Mouse (Mus musculus) liver, embryonic 15.5 days (tissue): ENCODE results near the gene Otud7b. TPM values are rescaled to one million over a fixed set of nuclear protein-coding genes. Genes with fewer than 3 reads are reported as not detected.

ENCODE experiments used
- ATAC-seq: fragments of 200-750 bp; cut with Nextera tagmentation; 2 replicates; pipeline ENCODE4 v1.8.0; 2017; ENCODE audit warnings: moderate number of reproducible peaks, mild to moderate bottlenecking, moderate library complexity; ENCODE audit not compliant: insufficient read depth
- H3K27ac ChIP-seq: fragments of 300-500 bp; sonication (generic); replicated peaks from 2 replicates; pipeline ENCODE4 v1.5.1; 2015; ENCODE audit warnings: mild to moderate bottlenecking, inconsistent platforms
- H3K27me3 ChIP-seq: fragments of 300-500 bp; sonication (generic); 2 replicates; pipeline ENCODE4 v1.6.1; 2015; ENCODE audit warnings: mild to moderate bottlenecking, inconsistent platforms
- H3K36me3 ChIP-seq: fragments of 300-500 bp; sonication (generic); replicated peaks from 2 replicates; pipeline ENCODE4 v1.6.1; 2015; ENCODE audit warnings: moderate library complexity, mild to moderate bottlenecking, inconsistent platforms
- H3K4me1 ChIP-seq: fragments of 300-500 bp; sonication (generic); replicated peaks from 2 replicates; pipeline ENCODE4 v1.6.1; 2015; ENCODE audit warnings: inconsistent platforms
- H3K4me2 ChIP-seq: fragments of 300-500 bp; sonication (generic); 2 replicates; pipeline ENCODE4 v1.6.1; 2015; ENCODE audit warnings: moderate library complexity, mild to moderate bottlenecking, inconsistent platforms
- H3K4me3 ChIP-seq: fragments of 300-500 bp; sonication (generic); replicated peaks from 2 replicates; pipeline ENCODE4 v1.5.1; 2015; ENCODE audit warnings: mild to moderate bottlenecking, inconsistent platforms
- H3K9ac ChIP-seq: fragments of 300-500 bp; sonication (generic); 2 replicates; pipeline ENCODE4 v1.6.1; 2015; ENCODE audit warnings: moderate library complexity, mild to moderate bottlenecking, inconsistent platforms
- H3K9me3 ChIP-seq: fragments of 300-500 bp; sonication (generic); replicated peaks from 2 replicates; pipeline ENCODE4 v1.6.1; 2016; ENCODE audit warnings: inconsistent platforms
- WGBS: fragments of 180-500 bp; shearing (Covaris S2); methylation state at CpG from one replicate; pipeline ENCODE4 v1.1.7; 2015; ENCODE audit warnings: mixed read lengths; ENCODE audit not compliant: insufficient replicate concordance; 5-methylcytosine and 5-hydroxymethylcytosine counted together
- polyA plus RNA-seq: library from polyadenylated mRNA; unstranded; fragments of >200 nt; fragmentation: Nextera tagmentation; extraction: Ambion mirVana; gene quantifications from 2 replicates; pipeline ENCODE4 v1.2.1, GENCODE M21; 2015

Gene Otud7b
- polyA plus RNA-seq, 1 experiment from 2014 or later, result 12.0 TPM

DNA sequence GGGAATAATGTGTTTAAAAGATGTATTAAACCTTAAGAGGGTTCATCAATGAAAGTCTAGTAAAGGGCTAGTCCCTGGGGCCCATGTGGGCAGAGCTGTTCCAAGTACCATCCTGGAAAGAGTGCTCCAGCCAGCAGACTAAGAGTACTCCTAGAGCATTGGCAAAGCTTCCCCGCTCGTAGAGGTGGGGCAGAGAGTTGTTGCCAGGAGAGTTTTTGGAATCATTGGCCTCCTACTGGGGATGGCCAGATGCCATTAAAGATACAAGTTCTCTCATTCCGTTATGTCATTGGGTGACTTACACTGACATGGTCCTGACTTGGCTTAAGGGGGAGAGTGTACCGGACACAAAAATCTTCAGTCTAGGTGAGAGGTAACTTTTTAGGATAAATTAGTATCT is 75.2 kb downstream of the Otud7b start:
- no peaks in the 10 kb centered on the region for H3K9me3 ChIP-seq
- ATAC-seq, result no peak
- 74% methylated on average over 4 of the region's 4 CpGs for WGBS
- H3K9ac ChIP-seq, result no peak overlapping the region
- no peak overlapping the region for H3K4me3 ChIP-seq
- H3K36me3 ChIP-seq, result peaks cover 41% of the 10 kb centered on the region
- H3K4me1 ChIP-seq, result peaks cover 22% of the 10 kb centered on the region
- H3K27ac ChIP-seq, result no peak overlapping the region
- peaks cover 40% of the 10 kb centered on the region for H3K27me3 ChIP-seq
- H3K4me2 ChIP-seq, result no peak overlapping the region

DNA sequence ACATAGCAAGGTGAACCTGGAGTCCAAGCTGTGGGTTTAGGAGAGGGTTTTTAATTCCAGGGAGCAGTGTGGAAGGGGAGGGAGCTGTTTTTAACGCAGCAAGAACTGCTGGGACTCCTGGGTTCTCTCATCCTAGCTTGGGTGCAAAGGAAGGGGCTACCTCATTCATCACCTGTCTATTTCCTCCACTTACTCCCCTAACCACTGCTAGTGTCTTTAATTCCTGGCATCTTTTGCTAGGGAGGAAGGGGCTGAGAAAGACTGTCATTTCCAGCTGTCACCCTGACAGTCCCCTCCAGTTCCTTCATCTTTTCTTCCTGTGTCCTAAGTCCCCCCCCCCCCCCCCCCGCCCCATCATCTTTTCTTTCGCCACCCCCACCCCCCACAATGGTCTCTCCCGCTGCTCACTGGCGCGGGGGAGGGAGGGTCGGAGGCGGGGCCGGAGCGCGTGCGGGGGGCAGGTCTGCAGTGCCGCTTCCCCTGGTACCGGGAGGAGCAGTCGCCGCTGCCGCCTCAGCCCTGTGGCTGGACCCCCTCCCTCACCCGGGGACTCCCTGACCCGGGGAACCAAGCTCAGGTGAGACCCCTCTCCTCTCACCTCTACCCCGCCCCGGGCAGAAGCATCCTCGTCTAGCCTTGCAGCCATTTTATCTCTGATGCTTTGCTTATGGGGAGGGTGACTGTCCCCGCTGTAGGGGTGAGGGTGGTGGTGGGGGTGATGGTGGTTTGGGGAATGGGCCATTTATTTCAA is 76.6 kb downstream of the Otud7b start, which contains the start of gene Sv2a:
Gene Sv2a (plus strand): TSS at position 425 of the 751 bp plus-strand sequence.
- Histone ChIP-seq H3K36me3 (peaks cover 28% of the 10 kb centered on the region), H3K9me3 (no peaks in the 10 kb centered on the region), H3K4me3 (peak within 1 kb of the TSS; percentile 45), H3K9ac (no peak within 1 kb of the TSS), H3K4me1 (peaks cover 14% of the 10 kb centered on the region), H3K27ac (no peak within 1 kb of the TSS), H3K27me3 (peaks cover 46% of the 10 kb centered on the region), H3K4me2 (peak within 1 kb of the TSS; percentile 67)
- WGBS, result 1% methylated on average over 22 of the region's 23 CpGs
- ATAC-seq, result no peak

DNA sequence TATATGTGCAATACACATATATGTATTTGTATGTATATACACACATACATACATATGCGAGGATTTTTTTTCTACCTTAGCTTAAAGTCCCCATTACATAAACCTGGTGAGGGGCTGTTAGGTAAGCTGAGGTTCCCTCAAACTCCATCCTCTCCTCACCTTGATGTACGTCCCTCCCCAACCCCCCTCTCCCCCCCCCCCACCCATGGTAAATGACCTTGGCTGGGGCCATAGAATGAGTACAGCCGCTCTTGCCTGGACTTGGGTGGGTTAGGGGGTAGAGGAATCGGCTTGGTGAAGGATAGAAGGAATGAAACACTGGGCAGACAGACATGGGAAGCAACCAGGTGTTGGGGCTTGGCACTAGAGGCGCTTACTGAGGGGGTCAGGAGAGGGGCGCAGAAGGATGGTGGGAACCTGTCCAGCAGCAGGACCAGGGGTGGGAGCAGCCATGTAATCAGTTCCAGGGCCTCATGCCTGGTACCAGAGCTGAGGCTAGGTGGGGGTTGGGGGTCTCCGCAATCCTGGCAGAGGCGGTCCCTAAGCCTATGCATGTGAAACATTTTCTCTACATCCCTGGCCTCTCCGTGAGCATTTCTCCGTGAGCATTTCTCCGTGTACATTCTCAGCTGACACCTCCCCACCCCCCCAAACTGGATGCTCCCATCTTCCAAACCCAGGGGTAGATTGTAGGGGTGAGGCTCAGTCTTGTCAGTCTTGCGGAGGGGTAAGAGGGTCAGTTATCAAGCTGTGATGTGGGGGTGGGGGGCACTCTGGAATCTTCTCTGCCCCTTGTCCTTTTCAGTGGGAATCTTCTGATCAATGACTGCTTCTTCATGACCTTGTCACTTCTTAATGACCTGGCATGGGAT is 77.4 kb downstream of the Otud7b start:
- no peak overlapping the region for H3K4me3 ChIP-seq

DNA sequence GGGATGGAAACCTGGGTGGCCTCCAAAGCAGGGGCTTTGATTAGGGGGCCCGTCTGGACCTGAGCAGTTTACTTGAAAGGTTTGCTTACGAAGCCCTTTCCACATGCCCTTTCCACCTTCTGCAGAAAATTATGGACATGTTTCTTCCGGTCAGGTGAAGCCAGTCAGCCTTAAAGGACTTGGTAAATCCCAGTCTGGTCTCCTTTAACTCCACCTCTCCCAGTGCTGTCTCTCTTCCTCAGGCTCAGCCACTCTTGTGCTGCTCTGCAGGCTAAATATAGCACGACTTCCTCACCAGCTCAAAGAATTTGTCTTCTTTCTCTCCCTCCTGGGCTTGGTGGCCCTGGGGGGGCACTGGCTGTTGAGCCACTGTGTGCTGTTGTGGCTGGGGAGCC is 78.1 kb downstream of the Otud7b start:
- H3K27me3 ChIP-seq, result peaks cover 51% of the 10 kb centered on the region
- H3K4me3 ChIP-seq, result no peak overlapping the region
- WGBS, result 23% methylated on average over 4 of the region's 4 CpGs
- no peak overlapping the region for H3K4me2 ChIP-seq
- H3K36me3 ChIP-seq, result peaks cover 15% of the 10 kb centered on the region
- H3K9me3 ChIP-seq, result no peaks in the 10 kb centered on the region
- no peak overlapping the region for H3K27ac ChIP-seq
- H3K9ac ChIP-seq, result no peak overlapping the region
- H3K4me1 ChIP-seq, result peaks cover 12% of the 10 kb centered on the region
- ATAC-seq, result no peak

More for the DNA sequence above, 77.4 kb downstream of the Otud7b start:
- ATAC-seq, result no peak
- H3K4me2 ChIP-seq, result peak overlapping the region; percentile 67
- H3K9ac ChIP-seq, result no peak overlapping the region
- no peaks in the 10 kb centered on the region for H3K9me3 ChIP-seq
- H3K27ac ChIP-seq, result no peak overlapping the region
- peaks cover 48% of the 10 kb centered on the region for H3K27me3 ChIP-seq
- H3K4me1 ChIP-seq, result peaks cover 12% of the 10 kb centered on the region
- H3K36me3 ChIP-seq, result peaks cover 19% of the 10 kb centered on the region
- 44% methylated on average over 12 of the region's 12 CpGs for whole genome bisulfite sequencing

DNA sequence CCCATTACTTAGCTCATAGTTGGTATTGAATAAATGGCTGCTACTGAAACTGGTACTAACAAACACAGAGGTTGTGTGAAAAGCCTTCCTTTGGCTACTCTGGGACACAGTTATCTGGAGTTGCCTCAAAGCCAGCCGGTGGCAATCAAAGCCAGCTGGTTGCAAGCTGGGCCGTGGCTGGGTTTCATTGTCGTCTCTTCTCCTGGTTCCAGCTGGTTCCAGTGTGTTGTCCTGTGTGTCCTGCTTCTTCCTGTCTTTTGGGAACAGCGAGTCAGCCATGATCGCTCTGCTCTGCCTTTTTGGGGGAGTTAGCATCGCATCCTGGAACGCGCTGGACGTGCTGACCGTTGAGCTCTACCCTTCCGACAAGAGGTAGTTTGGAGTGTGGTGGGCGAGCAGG is 88.7 kb downstream of the Otud7b start:
- Histone ChIP-seq H3K4me2 (no peak overlapping the region), H3K9ac (no peak overlapping the region), H3K27ac (no peak overlapping the region), H3K9me3 (no peaks in the 10 kb centered on the region), H3K4me1 (peaks cover 20% of the 10 kb centered on the region), H3K4me3 (no peak overlapping the region), H3K27me3 (peaks cover 19% of the 10 kb centered on the region), H3K36me3 (no peaks in the 10 kb centered on the region)
- 61% methylated on average over 12 of the region's 12 CpGs for WGBS
- no peak for ATAC-seq

DNA sequence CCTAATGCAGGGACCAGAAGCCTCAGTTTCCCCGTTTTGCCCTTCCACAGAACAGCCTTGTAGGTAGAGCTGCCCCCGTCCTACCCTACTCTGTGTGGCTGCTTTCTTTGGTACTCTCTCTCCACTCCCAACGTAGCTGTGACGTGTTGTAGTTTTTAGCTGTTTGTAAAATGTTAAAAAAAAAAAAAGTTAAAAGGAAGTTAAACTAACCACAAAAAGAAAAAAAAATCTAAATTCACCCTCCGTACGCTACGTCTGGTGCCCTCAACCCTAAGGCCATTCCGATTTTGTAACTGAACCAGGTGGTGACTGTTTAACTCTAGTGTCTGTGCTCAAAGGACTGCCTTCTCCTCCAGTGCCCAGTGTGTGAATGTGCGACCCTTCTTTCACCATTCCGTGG is 90.6 kb downstream of the Otud7b start:
- Histone ChIP-seq H3K4me1 (peaks cover 31% of the 10 kb centered on the region), H3K4me2 (no peak overlapping the region), H3K27ac (no peak overlapping the region), H3K9ac (no peak overlapping the region), H3K9me3 (no peaks in the 10 kb centered on the region), H3K4me3 (no peak overlapping the region), H3K36me3 (no peaks in the 10 kb centered on the region), H3K27me3 (peaks cover 19% of the 10 kb centered on the region)
- 55% methylated on average over 10 of the region's 10 CpGs for WGBS
- ATAC-seq, result no peak

DNA sequence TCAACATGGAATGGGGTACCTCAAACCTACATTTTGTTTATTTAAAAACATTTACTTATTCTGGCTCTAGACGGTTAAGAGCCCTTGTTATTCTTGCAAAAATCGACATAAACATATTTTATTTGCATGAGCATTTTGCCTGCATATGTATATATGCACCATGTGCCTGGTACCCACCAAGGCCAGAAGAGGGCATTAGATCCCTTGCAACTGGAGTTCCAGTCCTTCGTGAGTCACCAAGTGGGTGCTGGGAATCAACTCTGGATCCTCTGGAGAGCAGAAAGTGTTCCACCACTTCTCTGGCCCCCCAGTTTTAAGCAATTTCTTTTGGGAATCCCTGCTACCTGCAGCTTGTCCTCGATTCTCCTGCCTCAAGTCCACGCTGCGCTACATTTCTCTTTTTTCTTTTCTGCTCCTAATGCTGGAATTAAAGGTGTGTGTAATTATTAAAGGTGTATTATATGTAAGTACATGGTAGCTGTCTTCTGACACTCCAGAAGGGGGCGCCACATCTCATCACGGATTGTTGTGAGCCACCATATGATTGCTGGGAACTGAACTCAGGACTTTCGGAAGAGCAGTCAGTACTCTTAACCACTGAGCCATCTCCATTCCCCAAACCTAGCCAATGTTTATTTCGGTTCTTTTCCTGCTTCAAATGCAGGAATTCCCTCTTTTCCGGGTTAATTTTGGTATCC is 91.4 kb downstream of the Otud7b start:
- Histone ChIP-seq H3K36me3 (no peaks in the 10 kb centered on the region), H3K27ac (no peak overlapping the region), H3K4me3 (no peak overlapping the region), H3K9me3 (no peaks in the 10 kb centered on the region), H3K9ac (no peak overlapping the region), H3K4me1 (peaks cover 31% of the 10 kb centered on the region), H3K4me2 (peak overlapping the region; percentile 99; the same call in 1 of the 2 replicates), H3K27me3 (peaks cover 19% of the 10 kb centered on the region)
- 86% methylated on average over 11 of the region's 11 CpGs for WGBS
- no peak for ATAC-seq

DNA sequence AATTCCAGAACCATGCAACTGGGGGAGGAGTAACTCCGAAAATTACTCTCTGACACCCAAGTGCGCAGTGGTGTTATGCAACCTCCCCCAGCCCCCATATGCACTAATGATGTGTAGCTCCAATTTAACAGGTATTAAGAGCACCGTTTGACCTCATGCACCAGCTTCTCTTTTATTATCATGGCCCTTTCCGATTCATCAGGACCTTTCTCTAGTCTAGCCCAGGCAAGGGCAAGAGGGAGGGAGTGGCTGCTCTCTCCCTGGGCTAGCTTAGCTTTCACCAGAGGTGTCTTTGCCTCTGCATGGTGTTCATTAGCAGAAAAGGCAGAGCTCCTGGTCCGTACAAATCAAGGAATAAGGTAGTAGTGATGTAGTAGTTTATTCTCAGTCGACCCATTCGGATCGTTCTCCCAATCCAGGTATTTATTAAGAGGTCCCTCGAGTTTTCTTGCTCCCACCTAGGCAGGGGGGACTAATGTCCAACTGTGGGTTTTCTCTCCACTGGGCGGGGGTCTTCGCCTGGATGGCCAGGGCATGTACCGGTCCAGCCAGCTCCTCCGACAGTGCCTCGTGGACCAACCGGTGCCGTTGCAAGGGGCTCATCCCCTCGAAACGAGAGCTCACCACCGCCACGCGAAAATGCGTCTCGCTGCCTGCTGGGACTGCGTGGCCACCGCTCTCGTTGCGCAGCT is 92.3 kb downstream of the Otud7b start:
- WGBS, result 16% methylated on average over 27 of the region's 27 CpGs
- Histone ChIP-seq H3K4me1 (peaks cover 31% of the 10 kb centered on the region), H3K9ac (peak overlapping the region; percentile 73), H3K36me3 (no peaks in the 10 kb centered on the region), H3K4me3 (peak overlapping the region; percentile 73), H3K4me2 (peak overlapping the region; percentile 99), H3K9me3 (no peaks in the 10 kb centered on the region), H3K27ac (peak overlapping the region; percentile 90), H3K27me3 (peaks cover 19% of the 10 kb centered on the region)
- ATAC-seq, result no peak

DNA sequence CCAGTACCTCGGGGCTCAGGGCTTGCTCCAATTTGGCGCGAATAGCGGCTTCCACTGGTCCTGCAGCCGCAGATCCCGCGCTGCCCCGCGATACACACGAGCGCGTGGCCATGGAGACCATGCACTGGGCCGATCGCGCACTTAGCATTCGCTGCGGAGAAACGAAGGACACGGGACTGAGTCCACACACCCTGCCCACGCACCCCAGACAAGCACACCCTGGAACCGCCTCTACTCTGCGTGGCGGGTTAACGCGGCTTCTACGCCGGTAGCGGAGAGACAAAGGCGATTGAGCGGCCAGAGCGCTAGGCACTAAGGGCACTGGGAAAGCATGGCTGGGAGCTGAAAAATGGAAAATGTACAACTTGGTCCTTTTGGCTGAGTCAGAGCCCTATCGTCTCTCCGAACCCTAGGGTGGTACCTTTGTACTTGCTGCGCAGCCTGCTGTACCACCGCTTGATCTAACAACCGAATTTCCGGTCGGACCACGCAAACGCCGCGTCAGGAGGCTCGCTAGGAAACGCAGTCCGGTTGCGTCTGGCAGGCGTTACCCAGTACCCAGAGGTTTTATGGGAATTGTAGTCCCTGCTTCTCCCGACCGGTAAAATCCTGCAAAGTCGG is 92.9 kb downstream of the Otud7b start:
- peaks cover 16% of the 10 kb centered on the region for H3K27me3 ChIP-seq

DNA sequence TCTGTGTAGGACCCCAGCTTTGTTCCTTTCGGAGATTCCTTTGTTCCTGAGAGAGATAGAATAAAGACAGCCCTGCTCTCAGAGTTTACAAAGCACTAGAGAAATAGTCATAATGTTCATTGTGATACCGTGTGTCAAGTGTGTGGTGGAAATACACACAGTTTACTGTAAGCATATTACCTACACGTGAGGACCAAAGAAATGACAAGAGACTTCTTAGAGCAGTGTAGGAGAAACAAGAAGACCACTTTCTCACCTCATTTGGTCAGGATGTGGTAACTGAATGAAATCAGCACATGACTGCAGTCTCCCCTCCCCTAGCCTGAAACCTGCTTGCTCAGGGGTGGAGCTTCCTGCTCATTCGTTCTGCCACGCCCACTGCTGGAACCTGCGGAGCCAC is 93.9 kb downstream of the Otud7b start:
- peak overlapping the region; percentile 63 for H3K27ac ChIP-seq
- 4% methylated on average over 6 of the region's 6 CpGs for WGBS
- H3K4me2 ChIP-seq, result peak overlapping the region; percentile 99
- peak; percentile 38 for ATAC-seq
- peaks cover 31% of the 10 kb centered on the region for H3K4me1 ChIP-seq
- H3K36me3 ChIP-seq, result no peaks in the 10 kb centered on the region
- H3K27me3 ChIP-seq, result peaks cover 6% of the 10 kb centered on the region
- peak overlapping the region; percentile 57 for H3K9ac ChIP-seq
- peak overlapping the region; percentile 73 for H3K4me3 ChIP-seq
- H3K9me3 ChIP-seq, result no peaks in the 10 kb centered on the region

More for the DNA sequence above, 92.9 kb downstream of the Otud7b start:
- no peaks in the 10 kb centered on the region for H3K9me3 ChIP-seq
- peak overlapping the region; percentile 73 for H3K9ac ChIP-seq
- WGBS, result under 1% methylated on average over 50 of the region's 50 CpGs
- H3K27ac ChIP-seq, result peak overlapping the region; percentile 90
- H3K4me3 ChIP-seq, result peak overlapping the region; percentile 73
- peak overlapping the region; percentile 99 for H3K4me2 ChIP-seq
- no peaks in the 10 kb centered on the region for H3K36me3 ChIP-seq
- peaks cover 31% of the 10 kb centered on the region for H3K4me1 ChIP-seq
- peak; percentile 85 for ATAC-seq
